Mouse (Mus musculus) intestine, embryonic 16.5 days (tissue): ENCODE results near the gene Olfr59. TPM values are rescaled to one million over a fixed set of nuclear protein-coding genes. Genes with fewer than 3 reads are reported as not detected.

ENCODE experiments used
- ATAC-seq: fragments of 200-750 bp; cut with Nextera tagmentation; 2 replicates; pipeline ENCODE4 v1.8.0; 2017; ENCODE audit warnings: moderate TSS enrichment, moderate library complexity
- H3K27ac ChIP-seq: fragments of 300-500 bp; sonication (generic); 2 replicates; pipeline ENCODE4 v1.5.1; 2014; ENCODE audit warnings: mild to moderate bottlenecking, low read length
- H3K27me3 ChIP-seq: fragments of 300-500 bp; sonication (generic); replicated peaks from 2 replicates; pipeline ENCODE4 v1.6.1; 2014; ENCODE audit warnings: low read length, control low read depth, mixed read lengths; ENCODE audit not compliant: control insufficient read depth, insufficient read depth
- H3K36me3 ChIP-seq: fragments of 300-500 bp; sonication (generic); 2 replicates; pipeline ENCODE4 v1.6.1; 2014; ENCODE audit warnings: low read length, control low read depth; ENCODE audit not compliant: control insufficient read depth, insufficient read depth
- H3K4me1 ChIP-seq: fragments of 300-500 bp; sonication (generic); 2 replicates; pipeline ENCODE4 v1.6.1; 2014; ENCODE audit warnings: low read length, control low read depth, mixed read lengths; ENCODE audit not compliant: control insufficient read depth, insufficient read depth
- H3K4me2 ChIP-seq: fragments of 300-500 bp; sonication (generic); 2 replicates; pipeline ENCODE4 v1.6.1; 2014; ENCODE audit warnings: low read depth, low read length, control low read depth
- H3K4me3 ChIP-seq: fragments of 300-500 bp; sonication (generic); 2 replicates; pipeline ENCODE4 v1.5.1; 2014; ENCODE audit warnings: mild to moderate bottlenecking, low read length
- H3K9ac ChIP-seq: fragments of 300-500 bp; sonication (generic); 2 replicates; pipeline ENCODE4 v1.6.1; 2014; ENCODE audit warnings: low read depth, low read length
- H3K9me3 ChIP-seq: fragments of 300-500 bp; sonication (generic); 2 replicates; pipeline ENCODE4 v1.6.1; 2016; ENCODE audit warnings: low read length, control low read depth; ENCODE audit not compliant: control insufficient read depth
- WGBS: fragments of 180-500 bp; shearing (Covaris S2); extraction: QIAGEN DNeasy Blood & Tissue Kit; methylation state at CpG from one replicate; pipeline ENCODE4 v1.1.7; 2014; 5-methylcytosine and 5-hydroxymethylcytosine counted together
- polyA plus RNA-seq: library from polyadenylated mRNA; unstranded; fragments of >200 nt; fragmentation: Nextera tagmentation; extraction: Ambion mirVana; gene quantifications from 2 replicates; pipeline ENCODE4 v1.2.1, GENCODE M21; 2015

Gene Olfr59
- not detected in 2 replicates for polyA plus RNA-seq

- Histone ChIP-seq H3K27ac (no peak within 1 kb of the TSS), H3K4me3 (no peak within 1 kb of the TSS), H3K27me3 (no peaks in the 10 kb centered on the region), H3K9me3 (no peaks in the 10 kb centered on the region; the same call in 1 of the 2 replicates), H3K4me1 (no peaks in the 10 kb centered on the region), H3K4me2 (no peak within 1 kb of the TSS), H3K9ac (no peak within 1 kb of the TSS), H3K36me3 (no peaks in the 10 kb centered on the region)
- ATAC-seq = no peak
- 61% methylated on average over 2 of the region's 2 CpGs for WGBS
These were observed at the start of gene Olfr59 for GRCm38 (mm10) chr11:74283436-74283835. Gene Olfr59 (plus strand): TSS chr11:74283736.

GRCm38 (mm10) chr11:74241201-74241600 is 42.3 kb upstream of the Olfr59 start:
- Histone ChIP-seq H3K9me3 (no peaks in the 10 kb centered on the region), H3K4me3 (no peak overlapping the region), H3K27ac (no peak overlapping the region), H3K36me3 (no peaks in the 10 kb centered on the region), H3K27me3 (no peaks in the 10 kb centered on the region), H3K9ac (no peak overlapping the region), H3K4me2 (no peak overlapping the region), H3K4me1 (no peaks in the 10 kb centered on the region)
- 87% methylated on average over 3 of the region's 3 CpGs for WGBS
- no peak for ATAC-seq

- Histone ChIP-seq H3K4me2 (no peak within 1 kb of the TSS), H3K9ac (no peak within 1 kb of the TSS), H3K4me1 (no peaks in the 10 kb centered on the region), H3K4me3 (no peak within 1 kb of the TSS), H3K36me3 (no peaks in the 10 kb centered on the region), H3K27ac (no peak within 1 kb of the TSS), H3K9me3 (no peaks in the 10 kb centered on the region), H3K27me3 (no peaks in the 10 kb centered on the region)
- WGBS = 50% methylated on average over 2 of the region's 2 CpGs
- ATAC-seq = no peak
These were observed 24.0 kb upstream of the Olfr59 start, which contains the start of gene Olfr406 for GRCm38 (mm10) chr11:74259508-74259907. Gene Olfr406 (plus strand): TSS chr11:74259808.

GRCm38 (mm10) chr11:74287256-74287655 is 3.7 kb downstream of the Olfr59 start:
- ATAC-seq = no peak

GRCm38 (mm10) chr11:74326044-74326443 is 42.5 kb downstream of the Olfr59 start:
- no peak overlapping the region for H3K4me3 ChIP-seq
- no peaks in the 10 kb centered on the region for H3K4me1 ChIP-seq
- no peak overlapping the region for H3K4me2 ChIP-seq
- H3K9me3 ChIP-seq = no peaks in the 10 kb centered on the region
- H3K27ac ChIP-seq = no peak overlapping the region
- ATAC-seq = no peak
- H3K36me3 ChIP-seq = no peaks in the 10 kb centered on the region
- H3K9ac ChIP-seq = no peak overlapping the region
- no peaks in the 10 kb centered on the region for H3K27me3 ChIP-seq
- WGBS = 69% methylated on average over 2 of the region's 2 CpGs

More at GRCm38 (mm10) chr11:74287256-74287655, 3.7 kb downstream of the Olfr59 start:
- no peak overlapping the region for H3K4me2 ChIP-seq
- no peak overlapping the region for H3K9ac ChIP-seq
- no peaks in the 10 kb centered on the region for H3K9me3 ChIP-seq
- no peak overlapping the region for H3K4me3 ChIP-seq
- no peak overlapping the region for H3K27ac ChIP-seq
- H3K27me3 ChIP-seq = no peaks in the 10 kb centered on the region
- no peaks in the 10 kb centered on the region for H3K4me1 ChIP-seq
- no peaks in the 10 kb centered on the region for H3K36me3 ChIP-seq
- 76% methylated on average over 2 of the region's 2 CpGs for WGBS

- no peak for ATAC-seq
- Histone ChIP-seq H3K27me3 (no peaks in the 10 kb centered on the region), H3K9ac (no peak overlapping the region), H3K9me3 (no peaks in the 10 kb centered on the region), H3K4me3 (no peak overlapping the region), H3K4me2 (no peak overlapping the region), H3K36me3 (no peaks in the 10 kb centered on the region), H3K27ac (no peak overlapping the region), H3K4me1 (no peaks in the 10 kb centered on the region)
These were observed 45.2 kb downstream of the Olfr59 start for GRCm38 (mm10) chr11:74328781-74329180.

- ATAC-seq = no peak
- Histone ChIP-seq H3K27ac (no peak within 1 kb of the TSS), H3K9me3 (no peaks in the 10 kb centered on the region), H3K27me3 (no peaks in the 10 kb centered on the region), H3K4me1 (no peaks in the 10 kb centered on the region), H3K4me2 (no peak within 1 kb of the TSS), H3K4me3 (no peak within 1 kb of the TSS), H3K36me3 (no peaks in the 10 kb centered on the region), H3K9ac (no peak within 1 kb of the TSS)
- 81% methylated on average over 6 of the region's 6 CpGs for WGBS
These were observed 54.4 kb downstream of the Olfr59 start, which contains the start of gene Olfr410 for GRCm38 (mm10) chr11:74337931-74338330. Gene Olfr410 (minus strand): TSS chr11:74338031.

Other genes starting within 250 kb of the Olfr59 start
- not detected in 2 replicates for gene Olfr139, start 227.2 kb upstream of the Olfr59 start, polyA plus RNA-seq
- gene Olfr399, start 227.1 kb upstream of the Olfr59 start, polyA plus RNA-seq = not detected in 2 replicates
- 0.05 TPM in 1 of 2 replicates, not detected in the other for gene Zfp616, start 213.8 kb upstream of the Olfr59 start, polyA plus RNA-seq
- gene Olfr401, start 170.0 kb upstream of the Olfr59 start, polyA plus RNA-seq = not detected in 2 replicates
- gene Olfr402, start 130.2 kb upstream of the Olfr59 start, polyA plus RNA-seq = not detected in 2 replicates
- not detected in 2 replicates for gene Olfr403, start 97.5 kb upstream of the Olfr59 start, polyA plus RNA-seq
- not detected in 2 replicates for gene Olfr43, start 72.4 kb upstream of the Olfr59 start, polyA plus RNA-seq
- gene Olfr406, start 23.9 kb upstream of the Olfr59 start, polyA plus RNA-seq = not detected in 2 replicates
- not detected in 2 replicates for gene Olfr410, start 54.3 kb downstream of the Olfr59 start, polyA plus RNA-seq
- not detected in 2 replicates for gene Olfr411, start 68.9 kb downstream of the Olfr59 start, polyA plus RNA-seq
- gene Olfr412, start 78.3 kb downstream of the Olfr59 start, polyA plus RNA-seq = not detected in 2 replicates